Mouse (Mus musculus): ENCODE results near the gene Ube2m. TPM values are rescaled to one million over a fixed set of nuclear protein-coding genes. Genes with fewer than 3 reads are reported as not detected.

Gene Ube2m
- polyA plus RNA-seq, 2 experiments: 80.7 to 100 TPM

- H3K36me3 ChIP-seq (replicated peaks; ENCODE audit: control insufficient read depth, insufficient read depth, low read depth): no peaks in the 10 kb centered on the region
- peaks cover 27 to 39% of the 10 kb centered on the region in 2 experiments for H3K4me1 ChIP-seq (replicated peaks; ENCODE audit: control insufficient read depth in 2 of 2, insufficient read depth in 2 of 2, low read length in 1 of 2)
- 68% methylated on average over 8 of the region's 8 CpGs for WGBS (ENCODE audit: insufficient replicate concordance)
- TF ChIP-seq CTCF (IDR thresholded peaks at IDR 0.05; ENCODE audit: low read depth) (no peak), EP300 (IDR thresholded peaks at IDR 0.05; ENCODE audit: low read depth) (no peak)
- H3K9ac ChIP-seq (replicated peaks): no peak overlapping the region
- ATAC-seq (ENCODE audit: insufficient read depth): no peak
- peak overlapping the region; percentile 74 for H3K27ac ChIP-seq
- H3K4me2 ChIP-seq (ENCODE audit: low read depth): no peak overlapping the region
- no peak overlapping the region for H3K4me3 ChIP-seq (ENCODE audit: insufficient read depth in 1 of 2, low read depth in 2 of 2, low read length in 2 of 2)
- no peaks in the 10 kb centered on the region for H3K27me3 ChIP-seq (ENCODE audit: control insufficient read depth, insufficient read depth, low read length)
- no peak for DNase-seq (ENCODE audit: low read depth in 3 of 3, low spot score in 3 of 3)
- H3K9me3 ChIP-seq (ENCODE audit: control insufficient read depth, low read length): no peaks in the 10 kb centered on the region
Observed at GRCm38 (mm10) chr7:12986906-12987305, 51.2 kb downstream of the Ube2m start.

DNA sequence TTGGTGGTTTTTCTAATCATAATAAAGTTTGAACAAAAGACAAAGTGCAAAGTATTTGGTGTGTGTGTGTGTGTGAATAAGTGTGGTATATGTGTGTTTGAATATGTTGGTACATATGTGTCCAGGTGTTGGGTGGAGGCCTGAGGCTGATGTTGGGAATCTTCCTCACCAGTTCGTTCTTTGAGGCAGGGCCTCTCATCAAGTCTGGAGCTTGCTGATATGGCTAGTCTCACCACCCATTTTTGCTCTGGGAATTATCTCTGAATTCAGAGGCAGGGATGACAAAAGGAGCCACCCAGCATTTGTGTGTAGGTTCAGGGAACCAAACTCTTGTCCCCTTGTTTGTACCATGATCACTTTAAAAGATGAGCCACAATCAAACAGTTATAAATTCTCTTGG lies 52.4 kb downstream of the Ube2m start:
- ATAC-seq (ENCODE audit: insufficient read depth) (peak; percentile 55), DNase-seq (ENCODE audit: low read depth in 3 of 3, low spot score in 3 of 3) (peak in 2 of 3 experiments; percentile 52 to 53)
- Histone ChIP-seq H3K4me2 (ENCODE audit: low read depth) (no peak overlapping the region), H3K36me3 (replicated peaks; ENCODE audit: control insufficient read depth, insufficient read depth, low read depth) (no peaks in the 10 kb centered on the region), H3K9me3 (ENCODE audit: control insufficient read depth, low read length) (no peaks in the 10 kb centered on the region), H3K27ac (peak overlapping the region; percentile 34), H3K4me3 (ENCODE audit: insufficient read depth in 1 of 2, low read depth in 2 of 2, low read length in 2 of 2) (no peak overlapping the region), H3K27me3 (ENCODE audit: control insufficient read depth, insufficient read depth, low read length) (no peaks in the 10 kb centered on the region), H3K9ac (replicated peaks) (no peak overlapping the region), H3K4me1 (replicated peaks; ENCODE audit: control insufficient read depth in 2 of 2, insufficient read depth in 2 of 2, low read length in 1 of 2) (peaks cover 27 to 39% of the 10 kb centered on the region in 2 experiments)
- 22% methylated on average over 1 of the region's 1 CpGs for WGBS (ENCODE audit: insufficient replicate concordance)
- no peak for TF ChIP-seq CTCF (IDR thresholded peaks at IDR 0.05; ENCODE audit: low read depth)
- peak; percentile 71 for TF ChIP-seq EP300 (IDR thresholded peaks at IDR 0.05; ENCODE audit: low read depth)

Other genes starting within 250 kb of the Ube2m start
- gene Zscan18, start 234.6 kb downstream of the Ube2m start, polyA plus RNA-seq (2012; rRNA removed): 0.34 and 0.39 TPM in 2 replicates
- gene Zscan18, start 234.6 kb downstream of the Ube2m start, polyA plus RNA-seq (2014; fragmentation: Nextera tagmentation; extraction: Ambion mirVana): 0.16 and 0.37 TPM in 2 replicates
- gene Zfp329, start 219.4 kb downstream of the Ube2m start, polyA plus RNA-seq (2012; rRNA removed): 1.7 and 2.6 TPM in 2 replicates
- gene Zfp329, start 219.4 kb downstream of the Ube2m start, polyA plus RNA-seq (2014; fragmentation: Nextera tagmentation; extraction: Ambion mirVana): 1.4 and 1.5 TPM in 2 replicates
- 2.7 and 4.4 TPM in 2 replicates for gene Zfp110, start 203.5 kb downstream of the Ube2m start, polyA plus RNA-seq (2012; rRNA removed)
- 8.5 and 12.0 TPM in 2 replicates for gene Zfp110, start 203.5 kb downstream of the Ube2m start, polyA plus RNA-seq (2014; fragmentation: Nextera tagmentation; extraction: Ambion mirVana)
- gene Zfp128, start 157.1 kb downstream of the Ube2m start, polyA plus RNA-seq (2012; rRNA removed): 0.49 and 0.54 TPM in 2 replicates
- gene Zfp128, start 157.1 kb downstream of the Ube2m start, polyA plus RNA-seq (2014; fragmentation: Nextera tagmentation; extraction: Ambion mirVana): 0.39 and 1.0 TPM in 2 replicates
- 3.8 and 3.9 TPM in 2 replicates for gene Zscan22, start 140.5 kb downstream of the Ube2m start, polyA plus RNA-seq (2012; rRNA removed)
- gene Zscan22, start 140.5 kb downstream of the Ube2m start, polyA plus RNA-seq (2014; fragmentation: Nextera tagmentation; extraction: Ambion mirVana): 3.9 and 5.1 TPM in 2 replicates
- gene Rps5, start 116.0 kb downstream of the Ube2m start, polyA plus RNA-seq (2012; rRNA removed): 1,715 and 1,748 TPM in 2 replicates
- 863 and 876 TPM in 2 replicates for gene Rps5, start 116.0 kb downstream of the Ube2m start, polyA plus RNA-seq (2014; fragmentation: Nextera tagmentation; extraction: Ambion mirVana)
- 0.55 TPM in 2 replicates for gene Rnf225, start 110.9 kb downstream of the Ube2m start, polyA plus RNA-seq (2012; rRNA removed)
- gene Rnf225, start 110.9 kb downstream of the Ube2m start, polyA plus RNA-seq (2014; fragmentation: Nextera tagmentation; extraction: Ambion mirVana): 0.09 and 0.15 TPM in 2 replicates
- gene Zfp324, start 72.4 kb downstream of the Ube2m start, polyA plus RNA-seq (2012; rRNA removed): 1.7 and 1.8 TPM in 2 replicates
- gene Zfp324, start 72.4 kb downstream of the Ube2m start, polyA plus RNA-seq (2014; fragmentation: Nextera tagmentation; extraction: Ambion mirVana): 2.0 and 2.4 TPM in 2 replicates
- gene Zfp446, start 60.4 kb downstream of the Ube2m start, polyA plus RNA-seq (2012; rRNA removed): 2.1 and 2.4 TPM in 2 replicates
- gene Zfp446, start 60.4 kb downstream of the Ube2m start, polyA plus RNA-seq (2014; fragmentation: Nextera tagmentation; extraction: Ambion mirVana): 0.93 and 1.1 TPM in 2 replicates
- 4.9 and 7.7 TPM in 2 replicates for gene Slc27a5, start 40.1 kb downstream of the Ube2m start, polyA plus RNA-seq (2012; rRNA removed)
- gene Slc27a5, start 40.1 kb downstream of the Ube2m start, polyA plus RNA-seq (2014; fragmentation: Nextera tagmentation; extraction: Ambion mirVana): 10.1 and 10.7 TPM in 2 replicates
- 119 and 138 TPM in 2 replicates for gene Trim28, start 39.2 kb downstream of the Ube2m start, polyA plus RNA-seq (2012; rRNA removed)
- 93.4 and 111 TPM in 2 replicates for gene Trim28, start 39.2 kb downstream of the Ube2m start, polyA plus RNA-seq (2014; fragmentation: Nextera tagmentation; extraction: Ambion mirVana)
- 9.8 and 10.9 TPM in 2 replicates for gene Zbtb45, start 28.2 kb downstream of the Ube2m start, polyA plus RNA-seq (2012; rRNA removed)
- 10.5 and 13.4 TPM in 2 replicates for gene Zbtb45, start 28.2 kb downstream of the Ube2m start, polyA plus RNA-seq (2014; fragmentation: Nextera tagmentation; extraction: Ambion mirVana)
- 42.5 and 92.3 TPM in 2 replicates for gene Chmp2a, start 3.5 kb downstream of the Ube2m start, polyA plus RNA-seq (2012; rRNA removed)
- 133 and 136 TPM in 2 replicates for gene Chmp2a, start 3.5 kb downstream of the Ube2m start, polyA plus RNA-seq (2014; fragmentation: Nextera tagmentation; extraction: Ambion mirVana)
- gene Mzf1, start 16.5 kb upstream of the Ube2m start, polyA plus RNA-seq (2012; rRNA removed): 0.54 and 0.80 TPM in 2 replicates
- gene Mzf1, start 16.5 kb upstream of the Ube2m start, polyA plus RNA-seq (2014; fragmentation: Nextera tagmentation; extraction: Ambion mirVana): 0.14 and 0.27 TPM in 2 replicates
- gene Vmn1r85, start 56.9 kb upstream of the Ube2m start, polyA plus RNA-seq (2012; rRNA removed): not detected in 2 replicates
- gene Vmn1r85, start 56.9 kb upstream of the Ube2m start, polyA plus RNA-seq (2014; fragmentation: Nextera tagmentation; extraction: Ambion mirVana): not detected in 2 replicates
- not detected in 2 replicates for gene Vmn1r86, start 81.6 kb upstream of the Ube2m start, polyA plus RNA-seq (2012; rRNA removed)
- not detected in 2 replicates for gene Vmn1r86, start 81.6 kb upstream of the Ube2m start, polyA plus RNA-seq (2014; fragmentation: Nextera tagmentation; extraction: Ambion mirVana)
- gene Vmn1r87, start 101.9 kb upstream of the Ube2m start, polyA plus RNA-seq (2012; rRNA removed): not detected in 2 replicates
- gene Vmn1r87, start 101.9 kb upstream of the Ube2m start, polyA plus RNA-seq (2014; fragmentation: Nextera tagmentation; extraction: Ambion mirVana): not detected in 2 replicates
- gene Vmn1r88, start 121.3 kb upstream of the Ube2m start, polyA plus RNA-seq (2012; rRNA removed): not detected in 2 replicates
- 0.03 TPM in 1 of 2 replicates, not detected in the other for gene Vmn1r88, start 121.3 kb upstream of the Ube2m start, polyA plus RNA-seq (2014; fragmentation: Nextera tagmentation; extraction: Ambion mirVana)
- not detected in 2 replicates for gene Vmn1r89, start 174.7 kb upstream of the Ube2m start, polyA plus RNA-seq (2012; rRNA removed)
- gene Vmn1r89, start 174.7 kb upstream of the Ube2m start, polyA plus RNA-seq (2014; fragmentation: Nextera tagmentation; extraction: Ambion mirVana): not detected in 2 replicates
- gene Lig1, start 239.0 kb upstream of the Ube2m start, polyA plus RNA-seq (2012; rRNA removed): 46.1 and 70.0 TPM in 2 replicates
- gene Lig1, start 239.0 kb upstream of the Ube2m start, polyA plus RNA-seq (2014; fragmentation: Nextera tagmentation; extraction: Ambion mirVana): 117 and 133 TPM in 2 replicates
- 1.2 and 1.8 TPM in 2 replicates for gene Zswim9, start 240.4 kb upstream of the Ube2m start, polyA plus RNA-seq (2012; rRNA removed)
- 1.7 and 2.4 TPM in 2 replicates for gene Zswim9, start 240.4 kb upstream of the Ube2m start, polyA plus RNA-seq (2014; fragmentation: Nextera tagmentation; extraction: Ambion mirVana)